Mouse (Mus musculus): ENCODE data around the gene 2310007B03Rik. TPM values are rescaled to one million over a fixed set of nuclear protein-coding genes. Genes with fewer than 3 reads are reported as not detected.

The 2310007B03Rik gene
- total and polyA plus RNA-seq, 2 experiments from 2014 or later: 0.07 to 0.76 TPM

DNA sequence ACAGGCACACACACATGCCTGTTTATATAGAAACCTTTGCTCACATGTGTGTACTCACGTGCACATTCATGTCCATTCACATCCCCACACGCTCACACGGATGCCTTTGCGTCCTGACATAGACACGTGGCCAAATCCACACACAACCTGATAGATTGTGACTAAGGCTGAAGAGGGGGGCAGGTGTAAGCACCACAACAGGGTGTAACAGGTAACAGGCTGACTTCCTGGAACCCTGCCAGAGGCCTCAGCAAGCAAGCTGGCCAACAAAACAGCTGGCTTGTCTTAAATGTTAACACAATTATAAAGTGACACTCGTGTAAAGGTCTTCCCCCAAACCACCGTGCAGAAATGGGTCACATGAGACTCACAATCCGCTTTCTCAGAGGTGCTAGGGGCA is 1.8 kb downstream of the 2310007B03Rik start:
- ATAC-seq (ENCODE audit: insufficient read depth, low read depth) (no peak), DNase-seq (ENCODE audit: low spot score) (no peak)
- no peak overlapping the region for H3K4me2 ChIP-seq (ENCODE audit: low read depth, low read length)
- no peak overlapping the region for H3K9ac ChIP-seq (replicated peaks; ENCODE audit: low read depth, low read length)
- peaks cover 20% of the 10 kb centered on the region for H3K27me3 ChIP-seq (ENCODE audit: control insufficient read depth, insufficient read depth, low read length)
- H3K4me1 ChIP-seq (ENCODE audit: control insufficient read depth, insufficient read depth): no peaks in the 10 kb centered on the region
- no peaks in the 10 kb centered on the region for H3K36me3 ChIP-seq (replicated peaks; ENCODE audit: control insufficient read depth, insufficient read depth, low read length)
- no peaks in the 10 kb centered on the region for H3K9me3 ChIP-seq (replicated peaks; ENCODE audit: control insufficient read depth, low read length)
- TF ChIP-seq EP300 (IDR thresholded peaks at IDR 0.05; ENCODE audit: low read depth) (no peak), CTCF (IDR thresholded peaks at IDR 0.05; ENCODE audit: low read depth) (no peak)
- no peak overlapping the region for H3K4me3 ChIP-seq (ENCODE audit: low read depth, low read length)
- WGBS: 81% methylated on average over 8 of the region's 8 CpGs
- H3K27ac ChIP-seq (ENCODE audit: low read depth): no peak overlapping the region

DNA sequence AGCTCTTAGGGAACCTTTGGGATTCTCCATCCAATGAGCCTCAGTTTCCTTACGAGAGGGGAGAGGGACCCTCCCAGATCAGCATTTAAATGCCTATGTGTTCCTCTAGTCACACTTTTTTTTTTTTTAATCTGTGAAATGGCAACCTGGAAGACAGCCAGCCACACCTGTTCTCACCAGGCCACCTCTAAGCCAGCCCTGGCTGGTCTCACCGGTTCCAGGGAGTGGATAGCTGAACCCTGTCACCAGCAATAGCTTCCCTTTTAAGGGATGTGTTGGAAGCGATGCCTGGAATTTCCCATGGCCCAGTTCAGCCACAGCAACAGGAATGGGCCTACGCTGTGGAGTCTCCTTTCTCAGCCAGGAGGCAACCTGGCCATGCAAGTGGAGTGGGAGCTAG is 3.2 kb downstream of the 2310007B03Rik start:
- no peak overlapping the region for H3K27ac ChIP-seq (ENCODE audit: low read depth)
- no peaks in the 10 kb centered on the region for H3K9me3 ChIP-seq (replicated peaks; ENCODE audit: control insufficient read depth, low read length)
- TF ChIP-seq EP300 (IDR thresholded peaks at IDR 0.05; ENCODE audit: low read depth): no peak
- no peak for TF ChIP-seq CTCF (IDR thresholded peaks at IDR 0.05; ENCODE audit: low read depth)
- H3K27me3 ChIP-seq (ENCODE audit: control insufficient read depth, insufficient read depth, low read length): peaks cover 30% of the 10 kb centered on the region
- ATAC-seq (ENCODE audit: insufficient read depth, low read depth) (no peak; the same call in 1 of the 2 replicates), DNase-seq (ENCODE audit: low spot score) (no peak)
- 50% methylated on average over 4 of the region's 4 CpGs for WGBS
- H3K4me1 ChIP-seq (ENCODE audit: control insufficient read depth, insufficient read depth): no peaks in the 10 kb centered on the region
- no peak overlapping the region for H3K4me2 ChIP-seq (ENCODE audit: low read depth, low read length)
- no peak overlapping the region for H3K4me3 ChIP-seq (ENCODE audit: low read depth, low read length)
- no peaks in the 10 kb centered on the region for H3K36me3 ChIP-seq (replicated peaks; ENCODE audit: control insufficient read depth, insufficient read depth, low read length)
- no peak overlapping the region for H3K9ac ChIP-seq (replicated peaks; ENCODE audit: low read depth, low read length)

DNA sequence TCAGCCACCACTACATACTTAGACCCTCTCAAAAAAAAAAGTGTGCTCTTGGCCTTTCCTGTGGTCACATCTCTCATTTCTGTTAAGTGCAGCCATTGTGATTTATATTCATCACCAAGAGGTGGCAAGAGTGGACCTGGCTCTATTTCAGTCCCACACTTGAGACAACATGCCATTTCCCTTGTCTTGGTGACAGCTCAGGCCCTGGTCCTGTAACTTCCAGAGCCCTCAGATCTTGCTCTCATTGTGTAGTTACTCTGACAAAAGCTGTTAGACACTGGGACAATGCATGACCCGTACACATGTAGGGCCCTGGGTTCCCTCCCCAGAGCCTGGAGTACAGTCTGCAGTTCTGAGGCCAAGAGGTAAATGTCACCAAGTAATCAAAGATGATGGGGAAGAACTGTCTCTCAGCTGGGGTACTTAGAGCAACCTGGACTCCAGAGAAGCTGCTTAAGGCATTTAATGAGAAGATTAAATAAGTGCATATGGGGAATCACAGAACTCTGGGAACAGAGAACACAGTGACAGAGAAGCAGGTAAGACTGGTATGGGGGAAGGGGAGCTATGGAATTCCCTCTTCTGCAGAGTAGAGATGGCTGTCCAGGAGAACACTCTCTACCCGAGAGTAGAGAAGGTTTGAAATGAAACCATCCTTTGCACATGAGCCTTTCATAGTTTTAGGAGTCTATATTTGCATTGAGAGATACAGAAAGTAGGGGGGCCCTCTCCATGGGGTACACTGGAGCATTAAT is 9.7 kb downstream of the 2310007B03Rik start:
- no peak for DNase-seq (ENCODE audit: low spot score)
- peaks cover 42% of the 10 kb centered on the region for H3K27me3 ChIP-seq (ENCODE audit: control insufficient read depth, insufficient read depth, low read length)
- H3K4me2 ChIP-seq (ENCODE audit: low read depth, low read length): no peak overlapping the region
- no peak overlapping the region for H3K4me3 ChIP-seq (ENCODE audit: low read depth, low read length)
- 29% methylated on average over 2 of the region's 2 CpGs for WGBS
- no peaks in the 10 kb centered on the region for H3K36me3 ChIP-seq (replicated peaks; ENCODE audit: control insufficient read depth, insufficient read depth, low read length)
- no peak overlapping the region for H3K9ac ChIP-seq (replicated peaks; ENCODE audit: low read depth, low read length)
- no peaks in the 10 kb centered on the region for H3K9me3 ChIP-seq (replicated peaks; ENCODE audit: control insufficient read depth, low read length)
- H3K4me1 ChIP-seq (ENCODE audit: control insufficient read depth, insufficient read depth): no peaks in the 10 kb centered on the region
- peak; percentile 71 for ATAC-seq (ENCODE audit: insufficient read depth, low read depth)
- no peak for TF ChIP-seq CTCF (IDR thresholded peaks at IDR 0.05; ENCODE audit: low read depth)
- TF ChIP-seq EP300 (IDR thresholded peaks at IDR 0.05; ENCODE audit: low read depth): no peak
- H3K27ac ChIP-seq (ENCODE audit: low read depth): no peak overlapping the region

DNA sequence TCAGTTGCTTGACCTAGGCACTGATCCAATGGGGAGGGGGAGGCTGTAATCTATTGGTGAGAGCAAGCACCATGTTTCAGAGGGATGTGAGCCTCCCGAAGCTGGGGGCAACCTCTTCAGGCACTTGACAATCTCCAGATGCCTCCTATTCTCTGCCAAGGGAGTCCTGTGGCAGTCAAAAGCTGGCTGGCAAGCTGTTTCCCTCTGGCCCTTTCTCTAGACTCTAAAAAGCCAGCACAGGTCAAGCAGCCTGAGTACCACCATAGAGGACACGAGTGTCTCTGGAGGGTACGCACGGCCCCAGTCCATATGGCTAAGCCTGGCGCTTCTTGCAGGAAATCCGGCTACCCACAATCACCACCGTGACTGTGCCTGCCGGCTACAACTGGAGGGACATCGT is 16.6 kb downstream of the 2310007B03Rik start:
- ATAC-seq (ENCODE audit: insufficient read depth, low read depth) (peak; percentile 70), DNase-seq (ENCODE audit: low spot score) (peak; percentile 55)
- no peak overlapping the region for H3K4me2 ChIP-seq (ENCODE audit: low read depth, low read length)
- H3K27me3 ChIP-seq (ENCODE audit: control insufficient read depth, insufficient read depth, low read length): peaks cover 53% of the 10 kb centered on the region
- H3K36me3 ChIP-seq (replicated peaks; ENCODE audit: control insufficient read depth, insufficient read depth, low read length): no peaks in the 10 kb centered on the region
- no peaks in the 10 kb centered on the region for H3K9me3 ChIP-seq (replicated peaks; ENCODE audit: control insufficient read depth, low read length)
- WGBS: 44% methylated on average over 9 of the region's 9 CpGs
- no peak overlapping the region for H3K9ac ChIP-seq (replicated peaks; ENCODE audit: low read depth, low read length)
- H3K4me1 ChIP-seq (ENCODE audit: control insufficient read depth, insufficient read depth): 0 out of 2 replicates have a peak, but pooled peaks cover 9% of the 10 kb centered on the region
- H3K4me3 ChIP-seq (ENCODE audit: low read depth, low read length): no peak overlapping the region
- no peak overlapping the region for H3K27ac ChIP-seq (ENCODE audit: low read depth)
- TF ChIP-seq EP300 (IDR thresholded peaks at IDR 0.05; ENCODE audit: low read depth): no peak
- no peak for TF ChIP-seq CTCF (IDR thresholded peaks at IDR 0.05; ENCODE audit: low read depth)

DNA sequence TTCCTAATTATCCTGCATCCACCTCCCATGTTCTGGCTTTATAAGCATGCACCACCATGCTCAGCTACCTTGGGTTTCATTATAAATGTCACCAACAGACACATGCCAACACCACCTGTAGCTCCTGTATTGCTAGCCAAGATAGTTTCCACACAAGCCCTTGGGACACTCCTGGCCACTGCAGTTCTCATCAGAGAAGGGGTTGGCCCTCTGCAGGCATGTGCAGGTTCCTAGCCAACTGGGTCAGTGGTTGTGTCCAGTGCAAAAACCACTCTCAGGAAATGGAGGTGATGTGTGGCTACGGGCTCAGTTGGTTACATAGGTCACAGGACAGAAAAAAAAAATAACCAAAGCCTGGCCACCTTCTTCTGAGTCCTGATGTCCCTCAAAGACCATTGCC is 17.9 kb downstream of the 2310007B03Rik start:
- no peak for ATAC-seq (ENCODE audit: insufficient read depth, low read depth)
- Histone ChIP-seq H3K36me3 (replicated peaks; ENCODE audit: control insufficient read depth, insufficient read depth, low read length) (no peaks in the 10 kb centered on the region), H3K4me1 (ENCODE audit: control insufficient read depth, insufficient read depth) (0 out of 2 replicates have a peak, but pooled peaks cover 9% of the 10 kb centered on the region), H3K27ac (ENCODE audit: low read depth) (no peak overlapping the region), H3K27me3 (ENCODE audit: control insufficient read depth, insufficient read depth, low read length) (peaks cover 50% of the 10 kb centered on the region), H3K4me3 (ENCODE audit: low read depth, low read length) (no peak overlapping the region), H3K4me2 (ENCODE audit: low read depth, low read length) (no peak overlapping the region), H3K9ac (replicated peaks; ENCODE audit: low read depth, low read length) (no peak overlapping the region), H3K9me3 (replicated peaks; ENCODE audit: control insufficient read depth, low read length) (no peaks in the 10 kb centered on the region)
- no peak for DNase-seq (ENCODE audit: low spot score)
- WGBS: 78% methylated on average over 1 of the region's 1 CpGs
- TF ChIP-seq EP300 (IDR thresholded peaks at IDR 0.05; ENCODE audit: low read depth): no peak
- no peak for TF ChIP-seq CTCF (IDR thresholded peaks at IDR 0.05; ENCODE audit: low read depth)

Data from heart, postnatal 0 days (tissue).